Mouse (Mus musculus): ENCODE measurements at regions not wholly inside any gene's neighbourhood (a gene's known extent, or its start where the extent isn't known, plus 50 kb on each side); places are given as distances from the start of the nearest gene placed in this dataset.

- DNase-seq: no peak
Observed at GRCm38 (mm10) chr9:49948546-49948945, 149.8 kb upstream of the Ncam1 start.

GRCm38 (mm10) chr9:49946857-49947256 is 148.1 kb upstream of the Ncam1 start:
- DNase-seq: no peak

GRCm38 (mm10) chr9:49935555-49936376 is 137.0 kb upstream of the Ncam1 start:
- DNase-seq: no peak

- no peak for DNase-seq
Observed at GRCm38 (mm10) chr9:49928041-49928656, 129.4 kb upstream of the Ncam1 start.

GRCm38 (mm10) chr9:49927281-49927680 is 128.6 kb upstream of the Ncam1 start:
- no peak for DNase-seq

- DNase-seq: no peak
Observed at GRCm38 (mm10) chr9:49925796-49926195, 127.1 kb upstream of the Ncam1 start.

- peak; percentile 17 for DNase-seq
Observed at GRCm38 (mm10) chr9:49923981-49924501, 125.3 kb upstream of the Ncam1 start.

GRCm38 (mm10) chr9:49922770-49923169 is 124.0 kb upstream of the Ncam1 start:
- DNase-seq: no peak

GRCm38 (mm10) chr9:49922162-49922561 is 123.4 kb upstream of the Ncam1 start:
- DNase-seq: no peak

GRCm38 (mm10) chr9:49921306-49921705 is 122.6 kb upstream of the Ncam1 start:
- DNase-seq: no peak

GRCm38 (mm10) chr9:49915046-49915719 is 116.5 kb upstream of the Ncam1 start:
- DNase-seq: no peak

GRCm38 (mm10) chr9:49913677-49914076 is 115.0 kb upstream of the Ncam1 start:
- DNase-seq: no peak

- DNase-seq: no peak
Observed at GRCm38 (mm10) chr9:49912306-49912705, 113.6 kb upstream of the Ncam1 start.

- peak; percentile 11 for DNase-seq
Observed at GRCm38 (mm10) chr9:49906306-49906705, 107.6 kb upstream of the Ncam1 start.

GRCm38 (mm10) chr9:49905703-49906102 is 107.0 kb upstream of the Ncam1 start:
- DNase-seq: no peak

GRCm38 (mm10) chr9:49898947-49899346 is 100.2 kb upstream of the Ncam1 start:
- DNase-seq: no peak

- peak; percentile 55 for DNase-seq
Observed at GRCm38 (mm10) chr9:49884516-49885343, 86.0 kb upstream of the Ncam1 start.

GRCm38 (mm10) chr9:49879361-49880128 is 80.8 kb upstream of the Ncam1 start:
- DNase-seq: no peak

- peak; percentile 16 for DNase-seq
Observed at GRCm38 (mm10) chr9:49874881-49875280, 76.2 kb upstream of the Ncam1 start.

GRCm38 (mm10) chr9:49873550-49873949 is 74.8 kb upstream of the Ncam1 start:
- DNase-seq: peak; percentile 44

- no peak for DNase-seq
Observed at GRCm38 (mm10) chr9:49851522-49851921, 52.8 kb upstream of the Ncam1 start.
